Mouse (Mus musculus) liver, adult (tissue): ENCODE results near the gene Zp2.
A peak's percentile ranks its signal among the peaks of the same experiment; 100 is the strongest.

Experiments used
- GATA4 ChIP-seq: IDR thresholded peaks from 2 replicates; pipeline ENCODE4 v1.6.1; 2014; ENCODE audit warnings: mild to moderate bottlenecking, low read length; ENCODE audit not compliant: insufficient replicate concordance

Zp2 gene

GRCm38 (mm10) chr7:120145191-120145590 is at the start of gene Zp2:
Gene Zp2 (minus strand): TSS chr7:120145291.
- no peak for TF ChIP-seq GATA4

DNA sequence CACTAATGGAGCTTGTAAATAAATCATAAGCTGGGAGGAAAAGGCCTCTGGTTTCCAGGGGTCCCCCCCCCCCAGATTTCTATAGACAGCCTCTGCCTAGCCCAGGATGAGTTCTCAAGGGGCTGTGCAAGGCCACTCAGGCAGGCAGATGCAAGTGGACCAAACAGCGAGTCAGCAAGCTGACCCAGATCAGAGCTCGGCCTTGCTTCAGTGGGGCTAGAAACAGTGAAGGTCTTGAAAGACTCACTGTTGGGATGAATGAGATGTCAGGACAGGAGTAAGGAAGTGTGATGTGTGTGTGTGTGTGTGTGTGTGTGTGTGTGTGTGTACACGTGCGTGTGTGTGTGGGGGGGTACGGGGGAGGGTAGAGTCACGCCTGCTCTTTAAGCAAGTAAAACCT is 47.7 kb upstream of the Zp2 start:
- TF ChIP-seq GATA4, result no peak

DNA sequence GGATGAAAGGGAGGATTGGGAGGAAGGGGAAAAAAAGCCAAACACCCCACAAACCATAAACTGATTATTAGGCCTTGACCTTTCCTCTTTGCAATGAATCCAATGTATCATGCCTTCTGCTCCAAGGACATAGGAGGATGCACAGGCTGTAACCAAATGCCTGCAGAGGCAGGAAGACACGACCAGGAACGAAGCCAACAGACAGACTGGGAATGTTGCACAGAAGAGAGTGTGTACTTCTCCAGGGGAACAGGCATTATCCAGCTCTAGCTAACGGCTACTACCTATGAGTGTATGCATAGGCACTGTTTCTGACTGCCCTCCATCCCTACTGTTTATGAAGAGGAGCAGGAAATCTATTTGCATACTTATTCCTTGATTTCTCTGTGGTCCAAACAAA is 47.1 kb upstream of the Zp2 start:
- no peak for TF ChIP-seq GATA4

DNA sequence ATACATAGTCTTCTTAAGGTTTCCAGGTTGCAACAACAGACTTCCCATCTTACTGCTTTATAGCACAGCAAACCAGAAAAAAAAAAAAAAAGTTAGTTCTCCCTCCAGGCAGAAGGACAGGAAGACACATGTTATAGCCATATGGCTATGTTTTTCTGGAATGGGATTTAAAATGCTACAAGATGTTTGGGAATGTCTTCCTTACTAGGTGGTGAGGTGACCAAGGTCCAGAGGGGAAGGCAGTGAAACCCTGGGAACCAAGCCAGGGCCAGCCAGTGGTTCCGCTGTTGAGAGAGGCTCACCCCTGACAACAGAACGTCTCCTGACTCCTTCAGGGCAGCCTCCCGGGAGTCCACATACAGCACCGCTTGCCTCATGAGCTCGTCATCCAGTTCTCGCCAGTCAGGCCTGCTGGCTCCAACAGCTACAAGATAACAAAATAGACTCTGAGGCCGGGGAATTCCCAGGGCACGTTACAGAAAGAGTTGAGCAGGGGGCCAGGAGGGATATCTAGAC is 45.1 kb upstream of the Zp2 start:
- no peak for TF ChIP-seq GATA4

DNA sequence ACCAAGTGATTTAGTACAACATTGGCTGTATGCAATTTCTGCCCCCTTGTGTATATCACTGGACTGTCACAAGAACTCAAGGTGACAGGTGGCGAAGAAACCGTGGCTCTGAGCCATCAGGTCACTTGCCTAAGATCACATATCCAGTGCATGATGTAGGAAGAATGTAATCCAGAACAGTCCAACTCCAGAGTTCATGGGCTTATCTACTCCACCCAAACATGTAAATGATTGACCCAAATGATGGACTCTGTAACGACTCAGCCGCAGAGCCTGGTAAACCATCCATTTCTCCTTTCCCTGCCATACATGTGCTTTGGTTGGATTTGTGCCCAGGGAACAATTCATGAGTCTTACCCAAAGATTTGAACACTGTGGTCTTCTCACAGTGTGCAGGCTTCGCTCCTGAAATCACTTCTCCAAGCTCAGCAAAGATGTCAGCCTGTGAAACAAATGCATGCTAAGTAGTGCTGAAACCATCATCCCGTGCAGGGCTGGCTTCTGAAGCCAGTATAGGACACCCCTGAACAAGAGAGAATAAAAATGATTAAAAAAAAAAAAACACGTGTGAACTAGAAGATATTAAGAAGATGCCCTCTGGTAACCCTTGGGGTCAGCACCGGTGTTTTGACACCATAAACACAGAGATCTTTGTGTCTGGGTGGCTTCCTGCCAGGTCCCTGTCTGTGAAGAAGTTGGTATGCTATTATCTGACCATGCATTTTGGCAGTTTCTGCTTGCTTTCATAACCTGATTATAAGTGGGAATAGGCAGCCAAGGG is 44.5 kb upstream of the Zp2 start:
- peak; percentile 85; the same call in 1 of the 2 replicates for TF ChIP-seq GATA4

GRCm38 (mm10) chr7:120188946-120189345 is 43.9 kb upstream of the Zp2 start:
- TF ChIP-seq GATA4, result no peak

DNA sequence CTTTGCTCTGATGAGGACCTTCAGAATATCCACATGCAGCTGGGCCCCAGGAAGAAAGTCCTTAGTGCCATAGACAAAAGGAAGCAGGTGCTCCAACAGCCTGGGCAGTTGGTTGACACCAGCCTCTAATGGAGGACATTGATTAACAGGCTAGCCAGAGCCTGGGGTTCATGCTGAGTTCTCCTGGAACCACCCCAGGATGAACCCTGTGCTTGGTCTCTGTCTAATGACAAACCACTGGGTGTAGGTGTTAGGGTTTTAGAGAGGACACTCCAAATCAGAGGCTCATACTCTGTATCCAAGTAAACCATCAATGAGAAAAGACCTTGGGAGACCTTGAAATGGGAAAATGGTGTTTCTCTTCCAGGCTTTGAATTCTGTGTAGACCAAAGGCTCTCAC is 37.8 kb upstream of the Zp2 start:
- TF ChIP-seq GATA4, result no peak

DNA sequence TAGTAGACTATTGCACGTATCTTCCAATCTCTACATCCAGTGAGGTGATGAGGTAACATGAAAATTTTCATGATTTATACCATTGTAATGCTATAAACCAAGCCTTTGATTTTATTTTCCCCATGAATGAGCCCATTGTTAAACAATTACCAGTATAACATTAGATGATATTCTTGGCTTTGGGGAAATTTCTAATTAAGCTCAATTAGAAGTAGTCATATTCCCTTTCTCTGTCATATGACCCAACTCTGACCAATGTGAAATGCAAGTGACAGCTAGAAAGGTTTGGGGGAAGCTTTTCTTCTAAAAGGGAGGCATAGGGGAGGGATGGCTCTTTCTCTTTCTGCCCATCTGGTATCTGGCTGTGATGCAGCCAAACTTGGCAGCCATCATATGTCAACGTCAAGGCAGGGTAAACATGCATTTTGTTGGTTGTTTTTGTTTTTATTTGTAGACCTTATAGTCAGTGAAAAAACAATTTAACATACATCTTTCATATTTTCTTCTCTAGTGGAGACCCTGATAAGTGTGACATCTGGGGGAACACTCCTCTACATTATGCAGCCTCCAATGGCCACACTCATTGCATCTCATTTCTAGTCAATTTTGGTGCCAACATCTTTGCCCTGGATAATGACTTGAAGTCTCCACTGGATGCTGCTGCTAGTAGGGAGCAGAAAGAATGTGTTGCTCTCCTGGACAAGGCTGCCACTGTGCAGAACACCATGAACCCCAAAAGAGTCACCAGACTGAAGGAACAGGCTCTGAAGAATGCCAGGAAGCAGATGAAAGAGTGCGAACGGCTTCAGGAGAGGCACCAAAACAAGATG is 36.5 kb upstream of the Zp2 start:
- no peak for TF ChIP-seq GATA4

DNA sequence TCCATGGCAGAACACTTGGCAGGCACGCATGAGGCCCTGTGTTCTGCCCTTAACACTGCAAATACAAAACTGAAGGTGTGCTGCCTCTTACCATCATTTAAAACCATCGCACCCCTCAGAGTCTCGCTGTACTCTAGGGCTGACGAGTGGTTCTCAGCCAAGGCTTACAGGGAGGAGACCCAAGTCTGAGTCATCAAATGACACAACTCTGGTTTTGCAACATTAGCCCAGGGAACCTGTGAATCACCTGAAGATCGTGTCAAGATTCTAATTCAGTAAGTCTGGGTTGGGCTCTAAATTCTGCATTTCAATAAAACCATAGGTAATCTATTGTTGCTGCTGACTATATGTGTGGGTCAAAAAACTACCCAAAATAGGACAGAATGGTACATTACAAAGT is 35.5 kb upstream of the Zp2 start:
- TF ChIP-seq GATA4, result no peak

GRCm38 (mm10) chr7:120178935-120179334 is 33.8 kb upstream of the Zp2 start:
- TF ChIP-seq GATA4, result no peak

GRCm38 (mm10) chr7:120177611-120178010 is 32.5 kb upstream of the Zp2 start:
- no peak for TF ChIP-seq GATA4

GRCm38 (mm10) chr7:120174723-120175504 is 29.8 kb upstream of the Zp2 start:
- no peak for TF ChIP-seq GATA4

GRCm38 (mm10) chr7:120173603-120174244 is 28.6 kb upstream of the Zp2 start, which contains the start of gene Anks4b:
Gene Anks4b (plus strand): TSS chr7:120173858.
- no peak for TF ChIP-seq GATA4

GRCm38 (mm10) chr7:120172188-120172700 is 27.2 kb upstream of the Zp2 start:
- TF ChIP-seq GATA4, result no peak
